Mouse (Mus musculus): Measurements from ENCODE around the gene Spns1. TPM values are rescaled to one million over a fixed set of nuclear protein-coding genes. Genes with fewer than 3 reads are reported as not detected.
"Not testable (repeated sequence)": the region's sequence is repeated elsewhere in the genome, so short reads cannot be mapped to it uniquely, and the experiment has no call there.

Gene Spns1
- polyA plus RNA-seq, 1 experiment from 2014 or later: 67.6 TPM

- Histone ChIP-seq H3K27ac (replicated peaks) (no peak overlapping the region), H3K27me3 (ENCODE audit: low read depth, poor library complexity, severe bottlenecking) (no peaks in the 10 kb centered on the region), H3K4me1 (peaks cover 13% of the 10 kb centered on the region), H3K9me3 (replicated peaks) (no peaks in the 10 kb centered on the region), H3K36me3 (no peaks in the 10 kb centered on the region), H3K4me3 (no peak overlapping the region)
- no peak for DNase-seq (ENCODE audit: low spot score)
- 58% methylated on average over 1 of the region's 1 CpGs for WGBS
These were observed 30.2 kb downstream of the Spns1 start for GRCm38 (mm10) chr7:126347098-126347497.

DNA sequence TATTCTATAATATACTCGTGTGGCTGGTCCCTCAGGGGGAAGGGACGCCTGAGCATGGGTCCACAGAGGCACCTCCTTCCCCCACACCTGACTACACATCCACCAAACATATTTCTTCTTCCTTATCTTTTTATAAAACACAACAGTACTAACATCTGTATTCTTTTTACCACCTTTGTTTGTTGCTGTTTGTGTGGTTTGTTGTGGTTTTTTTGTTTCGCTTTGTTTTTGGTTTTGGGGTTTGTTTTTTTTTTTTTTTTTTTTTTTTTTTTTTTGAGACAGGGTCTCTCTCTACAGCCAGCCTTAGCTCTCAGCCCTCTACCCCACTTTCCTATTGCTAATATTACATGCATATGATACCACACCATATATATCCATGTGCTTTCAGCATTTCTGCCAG is 31.3 kb downstream of the Spns1 start:
- 55% methylated on average over 3 of the region's 3 CpGs for whole genome bisulfite sequencing
- H3K27ac ChIP-seq (replicated peaks): no peak overlapping the region
- H3K4me1 ChIP-seq: peaks cover 4% of the 10 kb centered on the region; the same call in 1 of the 2 replicates
- H3K4me3 ChIP-seq: no peak overlapping the region
- H3K36me3 ChIP-seq: no peaks in the 10 kb centered on the region
- no peaks in the 10 kb centered on the region for H3K27me3 ChIP-seq (ENCODE audit: low read depth, poor library complexity, severe bottlenecking)
- H3K9me3 ChIP-seq (replicated peaks): no peaks in the 10 kb centered on the region
- no peak for DNase-seq (ENCODE audit: low spot score)

DNA sequence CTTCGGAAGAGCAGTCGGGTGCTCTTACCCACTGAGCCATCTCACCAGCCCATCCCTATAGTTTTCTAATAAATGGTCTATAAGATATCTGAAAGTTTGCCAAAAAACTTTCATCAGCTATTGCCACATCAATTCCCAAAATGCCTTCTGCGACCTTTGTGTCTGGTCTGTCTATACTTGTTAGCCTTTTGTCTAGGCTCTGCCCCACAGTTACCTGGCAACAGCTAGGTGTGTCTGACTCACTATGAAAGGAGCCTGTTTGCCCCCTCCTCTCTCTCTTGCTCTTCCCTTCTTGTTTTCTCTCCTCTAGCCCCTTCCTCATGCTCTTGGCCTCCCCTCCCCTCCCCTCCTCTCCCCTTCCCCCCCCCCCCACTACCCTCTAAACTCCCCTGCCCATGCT is 31.7 kb downstream of the Spns1 start:
- Histone ChIP-seq H3K9me3 (replicated peaks) (no peaks in the 10 kb centered on the region), H3K27ac (replicated peaks) (no peak overlapping the region), H3K27me3 (ENCODE audit: low read depth, poor library complexity, severe bottlenecking) (no peaks in the 10 kb centered on the region), H3K4me1 (no peaks in the 10 kb centered on the region), H3K36me3 (no peaks in the 10 kb centered on the region), H3K4me3 (no peak overlapping the region)
- DNase-seq (ENCODE audit: low spot score): no peak
- 74% methylated on average over 3 of the region's 3 CpGs for WGBS

DNA sequence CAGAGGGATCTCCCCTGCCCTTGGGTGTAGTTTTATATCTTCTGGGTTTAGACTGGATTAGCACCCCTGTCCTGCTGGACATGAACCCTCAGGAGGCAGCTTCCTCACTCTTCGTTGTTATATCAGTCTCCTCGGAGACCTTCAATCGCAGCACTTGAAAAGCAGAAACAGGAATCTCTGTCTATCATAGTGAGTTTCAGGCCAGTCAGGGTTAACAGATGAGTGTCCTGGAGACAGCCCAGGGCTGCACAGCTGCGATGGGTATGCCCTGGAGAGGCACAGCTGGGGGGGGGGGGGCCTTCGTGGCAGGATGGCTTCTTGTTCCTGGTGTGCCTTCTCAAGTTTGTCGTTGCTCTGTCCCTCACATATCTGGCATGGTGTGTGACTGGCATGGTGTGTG is 36.4 kb downstream of the Spns1 start:
- Histone ChIP-seq H3K27me3 (ENCODE audit: low read depth, poor library complexity, severe bottlenecking) (no peaks in the 10 kb centered on the region), H3K27ac (replicated peaks) (no peak overlapping the region), H3K36me3 (no peaks in the 10 kb centered on the region), H3K4me1 (no peaks in the 10 kb centered on the region), H3K9me3 (replicated peaks) (no peaks in the 10 kb centered on the region), H3K4me3 (no peak overlapping the region)
- no peak for DNase-seq (ENCODE audit: low spot score)
- 57% methylated on average over 6 of the region's 6 CpGs for WGBS

- Histone ChIP-seq H3K4me3 (no peak overlapping the region), H3K27me3 (ENCODE audit: low read depth, poor library complexity, severe bottlenecking) (no peaks in the 10 kb centered on the region), H3K36me3 (no peaks in the 10 kb centered on the region), H3K9me3 (replicated peaks) (no peaks in the 10 kb centered on the region), H3K27ac (replicated peaks) (no peak overlapping the region), H3K4me1 (no peaks in the 10 kb centered on the region)
- DNase-seq (ENCODE audit: low spot score): no peak
- WGBS: 84% methylated on average over 6 of the region's 6 CpGs
These were observed 37.0 kb downstream of the Spns1 start for GRCm38 (mm10) chr7:126340206-126340618.

DNA sequence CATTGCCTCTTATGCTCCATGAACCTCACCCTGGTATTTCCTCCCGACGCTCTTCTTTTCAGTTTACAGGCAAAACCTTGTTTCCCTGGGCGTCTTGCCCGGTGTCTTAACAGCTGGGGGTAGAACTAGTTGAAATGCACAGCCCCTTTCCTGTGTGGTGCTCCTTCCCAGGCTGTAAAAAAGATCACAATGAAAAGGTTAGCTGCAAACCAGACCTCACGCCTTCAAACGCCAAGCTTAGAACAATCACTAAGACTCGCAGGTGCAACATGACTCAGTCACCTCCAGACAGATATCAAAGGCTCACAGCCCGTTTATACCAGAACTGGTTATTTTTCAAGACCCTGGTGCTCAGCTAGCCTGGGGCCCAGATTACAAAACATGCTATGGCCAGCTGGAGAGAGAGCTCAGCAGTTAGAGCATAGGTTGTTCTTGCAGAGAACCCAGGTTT is 37.7 kb downstream of the Spns1 start:
- WGBS: 85% methylated on average over 8 of the region's 8 CpGs

DNA sequence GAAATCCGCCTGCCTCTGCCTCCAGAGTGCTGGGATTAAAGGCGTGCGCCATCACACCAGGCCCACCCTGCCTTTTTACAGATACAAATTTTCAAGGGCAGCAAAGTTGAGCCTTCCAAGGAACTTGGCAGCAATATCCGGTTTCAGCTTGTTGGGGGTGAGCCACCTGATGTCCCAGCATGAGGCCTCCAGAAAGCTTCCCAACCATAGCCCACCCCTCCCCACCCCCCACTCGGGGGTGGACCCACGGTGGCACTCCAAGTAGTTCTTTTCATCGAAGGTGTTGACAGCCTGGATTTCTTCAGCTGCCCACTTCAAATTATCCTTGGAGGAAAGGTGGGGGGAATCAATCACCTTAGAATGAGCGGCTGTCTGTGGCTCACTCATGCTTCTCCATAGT is 38.3 kb downstream of the Spns1 start:
- H3K9me3 ChIP-seq (replicated peaks): no peaks in the 10 kb centered on the region
- no peaks in the 10 kb centered on the region for H3K36me3 ChIP-seq
- H3K4me3 ChIP-seq: no peak overlapping the region
- H3K27me3 ChIP-seq (ENCODE audit: low read depth, poor library complexity, severe bottlenecking): no peaks in the 10 kb centered on the region
- WGBS: 82% methylated on average over 8 of the region's 8 CpGs
- H3K4me1 ChIP-seq: no peaks in the 10 kb centered on the region
- H3K27ac ChIP-seq (replicated peaks): no peak overlapping the region
- no peak for DNase-seq (ENCODE audit: low spot score)

More for the DNA sequence above, 37.7 kb downstream of the Spns1 start:
- Histone ChIP-seq H3K9me3 (replicated peaks) (no peaks in the 10 kb centered on the region), H3K4me3 (no peak overlapping the region), H3K36me3 (no peaks in the 10 kb centered on the region), H3K27me3 (ENCODE audit: low read depth, poor library complexity, severe bottlenecking) (no peaks in the 10 kb centered on the region), H3K4me1 (no peaks in the 10 kb centered on the region), H3K27ac (replicated peaks) (no peak overlapping the region)
- no peak for DNase-seq (ENCODE audit: low spot score)

DNA sequence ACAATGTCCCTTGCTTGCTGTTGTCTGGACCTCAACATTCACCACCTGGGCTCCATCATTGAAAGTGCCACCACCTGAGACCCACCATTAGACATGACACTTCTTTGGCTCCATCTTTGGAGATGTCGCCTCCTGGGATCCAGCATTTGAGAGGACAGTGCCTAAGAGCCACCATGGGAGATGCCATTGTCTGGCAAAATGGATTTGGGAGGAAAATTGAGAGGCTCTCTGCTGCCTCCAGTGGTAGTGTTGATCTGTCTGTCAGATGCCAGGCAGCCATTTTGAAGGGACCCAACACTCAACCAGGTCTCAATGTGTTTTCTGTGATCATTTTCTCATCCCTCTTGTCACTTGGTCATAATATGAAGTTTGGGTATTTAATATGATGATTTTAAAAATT is 41.7 kb downstream of the Spns1 start:
- 86% methylated on average over 1 of the region's 1 CpGs for WGBS
- no peaks in the 10 kb centered on the region for H3K36me3 ChIP-seq
- DNase-seq (ENCODE audit: low spot score): no peak
- H3K4me1 ChIP-seq: no peaks in the 10 kb centered on the region
- no peaks in the 10 kb centered on the region for H3K9me3 ChIP-seq (replicated peaks)
- no peak overlapping the region for H3K4me3 ChIP-seq
- H3K27ac ChIP-seq (replicated peaks): no peak overlapping the region
- H3K27me3 ChIP-seq (ENCODE audit: low read depth, poor library complexity, severe bottlenecking): no peaks in the 10 kb centered on the region

GRCm38 (mm10) chr7:126332691-126333090 is 44.6 kb downstream of the Spns1 start:
- no peaks in the 10 kb centered on the region for H3K27me3 ChIP-seq (ENCODE audit: low read depth, poor library complexity, severe bottlenecking)
- H3K36me3 ChIP-seq: no peaks in the 10 kb centered on the region
- H3K9me3 ChIP-seq (replicated peaks): no peaks in the 10 kb centered on the region
- no peak overlapping the region for H3K4me3 ChIP-seq
- no peak overlapping the region for H3K27ac ChIP-seq (replicated peaks)
- DNase-seq (ENCODE audit: low spot score): no peak
- no peaks in the 10 kb centered on the region for H3K4me1 ChIP-seq
- 81% methylated on average over 3 of the region's 3 CpGs for WGBS

DNA sequence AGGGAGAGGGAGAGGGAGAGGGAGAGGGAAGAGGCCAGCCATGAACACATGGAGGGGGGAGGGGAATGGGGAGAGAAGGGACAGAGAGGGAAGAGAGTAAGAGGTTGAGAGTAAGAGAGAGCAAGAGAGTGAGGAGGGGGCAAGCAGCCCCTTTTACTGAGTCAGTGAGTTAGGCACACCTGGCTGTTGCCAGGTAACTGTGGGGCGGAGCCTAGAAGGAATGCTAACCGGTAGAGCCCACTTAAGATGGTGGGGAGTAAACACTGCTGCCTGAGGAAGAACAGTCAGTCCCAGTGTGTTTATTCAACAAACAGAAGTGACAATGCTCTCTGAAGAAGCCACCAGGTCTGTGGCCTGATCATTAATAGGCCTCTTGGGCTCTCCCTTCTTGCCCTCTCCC is 46.6 kb downstream of the Spns1 start:
- Histone ChIP-seq H3K4me3 (no peak overlapping the region), H3K36me3 (no peaks in the 10 kb centered on the region), H3K27me3 (ENCODE audit: low read depth, poor library complexity, severe bottlenecking) (no peaks in the 10 kb centered on the region), H3K27ac (replicated peaks) (no peak overlapping the region), H3K4me1 (0 out of 2 replicates have a peak, but pooled peaks cover under 1% of the 10 kb centered on the region), H3K9me3 (replicated peaks) (no peaks in the 10 kb centered on the region)
- DNase-seq (ENCODE audit: low spot score): no peak
- WGBS: 52% methylated on average over 2 of the region's 2 CpGs

DNA sequence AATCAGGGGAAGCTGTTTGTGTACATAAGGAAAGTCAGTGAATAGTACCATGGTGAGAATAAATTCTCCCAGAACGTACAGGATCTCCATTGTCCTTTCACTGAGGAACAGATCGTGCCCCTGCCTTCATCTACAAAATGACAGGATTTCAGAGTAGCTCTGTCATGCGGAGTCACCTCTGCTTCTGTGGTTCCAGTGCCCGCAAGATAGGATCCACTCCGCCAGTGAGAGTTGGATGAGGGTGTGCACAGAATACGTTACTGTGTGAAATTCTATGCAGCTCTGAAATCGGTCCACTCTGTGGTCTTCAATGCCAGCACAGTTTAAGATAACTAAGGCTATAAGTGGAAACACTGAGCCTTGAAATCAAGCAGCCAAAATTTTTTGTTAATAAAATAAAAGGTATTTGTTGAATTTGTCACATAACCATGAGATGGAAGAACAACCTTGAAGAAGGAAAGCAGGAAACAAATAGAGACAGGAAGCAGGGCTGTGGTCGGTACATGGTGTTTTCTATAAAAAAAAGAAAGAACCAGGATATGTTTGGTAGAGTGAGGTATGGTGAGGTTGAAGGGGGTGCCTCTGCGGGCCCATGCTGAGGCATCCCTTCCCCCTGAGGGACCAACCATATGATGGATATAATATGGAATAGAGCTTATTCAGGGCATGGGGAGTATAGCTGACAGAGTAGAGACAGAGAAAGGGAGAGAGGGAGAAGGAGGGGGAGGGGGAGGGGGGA is 47.2 kb downstream of the Spns1 start:
- H3K27me3 ChIP-seq (ENCODE audit: low read depth, poor library complexity, severe bottlenecking): no peaks in the 10 kb centered on the region
- 0 out of 2 replicates have a peak, but pooled peaks cover 2% of the 10 kb centered on the region for H3K4me1 ChIP-seq
- H3K36me3 ChIP-seq: no peaks in the 10 kb centered on the region
- no peak for DNase-seq (ENCODE audit: low spot score)
- H3K9me3 ChIP-seq (replicated peaks): no peaks in the 10 kb centered on the region
- no peak overlapping the region for H3K4me3 ChIP-seq
- WGBS: 88% methylated on average over 9 of the region's 9 CpGs
- H3K27ac ChIP-seq (replicated peaks): no peak overlapping the region

DNA sequence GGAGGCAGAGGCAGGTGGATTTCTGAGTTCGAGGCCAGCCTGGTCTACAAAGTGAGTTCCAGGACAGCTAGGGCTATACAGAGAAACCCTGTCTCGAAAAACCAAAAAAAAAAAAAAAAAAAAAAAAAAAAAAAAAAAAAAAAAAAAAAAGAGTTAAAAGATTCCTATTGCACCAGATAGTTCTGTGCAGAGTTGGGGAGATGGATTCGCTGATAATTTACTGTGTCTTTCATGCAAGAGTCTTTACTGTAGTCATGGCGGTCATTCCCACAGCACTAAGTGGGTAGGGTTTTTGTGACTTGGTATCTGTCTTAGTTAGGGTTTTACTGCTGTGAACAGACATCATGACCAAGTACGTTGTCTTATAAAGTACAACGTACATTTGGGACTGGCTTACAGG is 48.4 kb downstream of the Spns1 start:
- 94% methylated on average over 5 of the region's 6 CpGs for WGBS
- DNase-seq (ENCODE audit: low spot score); H3K27me3 ChIP-seq (ENCODE audit: low read depth, poor library complexity, severe bottlenecking); H3K9me3 ChIP-seq (replicated peaks); H3K27ac ChIP-seq (replicated peaks); H3K36me3 ChIP-seq; H3K4me1 ChIP-seq; H3K4me3 ChIP-seq: not testable (repeated sequence)

- H3K4me1 ChIP-seq; H3K9me3 ChIP-seq (replicated peaks); H3K4me3 ChIP-seq; DNase-seq (ENCODE audit: low spot score); H3K27me3 ChIP-seq (ENCODE audit: low read depth, poor library complexity, severe bottlenecking); H3K27ac ChIP-seq (replicated peaks); H3K36me3 ChIP-seq: not testable (repeated sequence)
- 29% methylated on average over 9 of the region's 9 CpGs for WGBS
These were observed 51.5 kb downstream of the Spns1 start for GRCm38 (mm10) chr7:126325576-126326273.
